ENCODE assay signal across 14 mouse cellular contexts in genomic region chr6:6861798-6862428, GRCm38 (mm10). TPM values are rescaled to one million over a fixed set of nuclear protein-coding genes. Genes with fewer than 3 reads are reported as not detected.
A peak's percentile ranks its signal among the peaks of the same experiment; 100 is the strongest.
DNase-seq lines count a peak whose midpoint lies in the region; ATAC-seq and TF ChIP-seq lines count a peak whose summit lies in the region.
"Had no signal": no experiment of that assay in that cellular context is flagged by ENCODE, and none has a peak within 500 bp of the region (broad histone marks: within the 10 kb centered on the region; RNA-seq: fewer than 3 reads in every experiment).

No protein-coding gene starts in this region.

- H3K9me3 ChIP-seq in heart, embryonic 14.5 days (ENCODE audit: control insufficient read depth, low read length) = no peaks in the 10 kb centered on the region
- H3K9me3 ChIP-seq in stomach, embryonic 16.5 days (replicated peaks; ENCODE audit: control insufficient read depth, low read length) = no peaks in the 10 kb centered on the region
- no peaks in the 10 kb centered on the region for H3K9me3 ChIP-seq in stomach, postnatal 0 days (ENCODE audit: control insufficient read depth, low read length)
- H3K9me3 ChIP-seq in forebrain, postnatal 0 days (ENCODE audit: low read length) = no peaks in the 10 kb centered on the region

- peaks cover 89% of the 10 kb centered on the region for H3K27me3 ChIP-seq in heart, embryonic 14.5 days (ENCODE audit: control insufficient read depth, insufficient read depth, low read length)
- peaks cover 90% of the 10 kb centered on the region for H3K27me3 ChIP-seq in stomach, embryonic 16.5 days (ENCODE audit: control insufficient read depth, insufficient read depth, low read length)
- H3K27me3 ChIP-seq in stomach, postnatal 0 days (ENCODE audit: control insufficient read depth, insufficient read depth, low read length) = peaks cover 46% of the 10 kb centered on the region
- H3K27me3 ChIP-seq in forebrain, postnatal 0 days (ENCODE audit: insufficient read depth, low read length) = peaks cover 36% of the 10 kb centered on the region

- H3K27ac ChIP-seq in heart, embryonic 14.5 days (replicated peaks in 1 of 2; ENCODE audit: control insufficient read depth in 1 of 2, insufficient read depth in 1 of 2, low read depth in 2 of 2, low read length in 2 of 2) = no peak overlapping the region
- H3K27ac ChIP-seq in stomach, embryonic 16.5 days (ENCODE audit: low read length) = no peak overlapping the region
- no peak overlapping the region for H3K27ac ChIP-seq in stomach, postnatal 0 days (replicated peaks)
- H3K27ac ChIP-seq in forebrain, postnatal 0 days (ENCODE audit: low read depth, low read length) = peak overlapping the region; percentile 96
- H3K27ac ChIP-seq: liver, embryonic 14.5 days had no signal

- intact Hi-C loops in heart, postnatal 25 days (cut with DNase I) = no loop called here
- intact Hi-C loops in left cerebral cortex, postnatal 14 days (cut with DNase I) = no loop called here

- H3K9ac ChIP-seq in heart, embryonic 14.5 days (ENCODE audit: low read length) = no peak overlapping the region
- H3K9ac ChIP-seq in stomach, embryonic 16.5 days (ENCODE audit: low read length) = no peak overlapping the region
- no peak overlapping the region for H3K9ac ChIP-seq in stomach, postnatal 0 days (ENCODE audit: low read length)
- H3K9ac ChIP-seq in forebrain, postnatal 0 days = peak overlapping the region; percentile 69
- H3K9ac ChIP-seq: liver, embryonic 14.5 days had no signal

- H3K4me1 ChIP-seq in heart, embryonic 14.5 days (ENCODE audit: control insufficient read depth in 2 of 2, insufficient read depth in 2 of 2, low read length in 2 of 2) = peaks cover 5 to 23% of the 10 kb centered on the region in 2 experiments; a peak in 2 of 4 replicates
- H3K4me1 ChIP-seq in stomach, embryonic 16.5 days (ENCODE audit: control insufficient read depth, insufficient read depth, low read length) = peaks cover 13% of the 10 kb centered on the region
- H3K4me1 ChIP-seq in stomach, postnatal 0 days (replicated peaks; ENCODE audit: control insufficient read depth, insufficient read depth) = no peaks in the 10 kb centered on the region; the same call in 1 of the 2 replicates
- H3K4me1 ChIP-seq in forebrain, postnatal 0 days (ENCODE audit: insufficient read depth) = peaks cover 4% of the 10 kb centered on the region; the same call in 1 of the 2 replicates

- 6% methylated on average over 11 of the region's 11 CpGs for WGBS in heart, embryonic 14.5 days
- WGBS in stomach, embryonic 16.5 days = 6% methylated on average over 11 of the region's 11 CpGs
- WGBS in stomach, postnatal 0 days = 6% methylated on average over 11 of the region's 11 CpGs
- 2% methylated on average over 11 of the region's 11 CpGs for WGBS in forebrain, postnatal 0 days

- no peak for TF ChIP-seq EP300 in stomach, postnatal 0 days (optimal IDR thresholded peaks at IDR 0.05)

- no peak for TF ChIP-seq CTCF in stomach, postnatal 0 days (IDR thresholded peaks at IDR 0.05; ENCODE audit: low read depth)
- TF ChIP-seq CTCF in forebrain, postnatal 0 days (IDR thresholded peaks at IDR 0.05; ENCODE audit: low read depth) = no peak

- no peak for DNase-seq in heart, postnatal 25 days (ENCODE audit: low spot score)
- DNase-seq in stomach, postnatal 0 days (ENCODE audit: low spot score) = no peak
- DNase-seq in forebrain, postnatal 0 days = peak; percentile 68
- no peak for DNase-seq in thymus, postnatal 36 days
- DNase-seq in left cerebral cortex, postnatal 14 days (ENCODE audit: low spot score in 2 of 2) = no peak
- no peak for DNase-seq in lung, postnatal 36 days
- DNase-seq: thymus, adult 18-20 months had no signal

- H3K4me3 ChIP-seq in heart, embryonic 14.5 days (ENCODE audit: control insufficient read depth in 1 of 2, insufficient read depth in 1 of 2, low read depth in 1 of 2, low read length in 2 of 2) = no peak overlapping the region; a peak in 1 of 4 replicates
- peak overlapping the region; percentile 41; the same call in 1 of the 2 replicates for H3K4me3 ChIP-seq in stomach, embryonic 16.5 days (replicated peaks; ENCODE audit: low read length)
- no peak overlapping the region for H3K4me3 ChIP-seq in stomach, postnatal 0 days (ENCODE audit: low read depth, low read length)
- H3K4me3 ChIP-seq in forebrain, postnatal 0 days (ENCODE audit: low read depth, low read length) = peak overlapping the region; percentile 50

- H3K4me2 ChIP-seq in heart, embryonic 14.5 days (ENCODE audit: low read length) = peak overlapping the region; percentile 74; the same call in 1 of the 2 replicates
- no peak overlapping the region for H3K4me2 ChIP-seq in stomach, embryonic 16.5 days (ENCODE audit: low read depth, low read length)
- H3K4me2 ChIP-seq in stomach, postnatal 0 days (replicated peaks; ENCODE audit: low read depth) = no peak overlapping the region
- H3K4me2 ChIP-seq in forebrain, postnatal 0 days (ENCODE audit: low read depth) = peak overlapping the region; percentile 53

- no peak for ATAC-seq in heart, embryonic 14.5 days (ENCODE audit: insufficient number of reproducible peaks, insufficient read depth, low FRiP score, low read depth)
- no peak for ATAC-seq in stomach, embryonic 16.5 days (ENCODE audit: insufficient read depth, low FRiP score)
- ATAC-seq in stomach, postnatal 0 days (ENCODE audit: low FRiP score, low TSS enrichment) = no peak
- ATAC-seq in forebrain, postnatal 0 days = peak; percentile 12; the same call in 1 of the 2 replicates

- H3K36me3 ChIP-seq in heart, embryonic 14.5 days (ENCODE audit: control insufficient read depth, insufficient read depth, low read length) = no peaks in the 10 kb centered on the region
- no peaks in the 10 kb centered on the region for H3K36me3 ChIP-seq in stomach, embryonic 16.5 days (ENCODE audit: control insufficient read depth, insufficient read depth, low read length)
- no peaks in the 10 kb centered on the region for H3K36me3 ChIP-seq in stomach, postnatal 0 days (ENCODE audit: control insufficient read depth, insufficient read depth, low read length)
- no peaks in the 10 kb centered on the region for H3K36me3 ChIP-seq in forebrain, postnatal 0 days (ENCODE audit: insufficient read depth)

RNA-seq across cellular contexts. Expression of gene Dlx6, which starts 1.2 kb away (rescaled TPM):
- polyA plus RNA-seq in heart, embryonic 14.5 days (2014; fragmentation: Nextera tagmentation; extraction: Ambion mirVana) = not detected in 2 replicates
- total RNA-seq in heart, postnatal 25 days (2021) = not detected
- 0.27 and 0.47 TPM in 2 replicates for polyA plus RNA-seq in stomach, embryonic 16.5 days (2015; fragmentation: Nextera tagmentation; extraction: Ambion mirVana)
- 0.12 TPM in 1 of 2 replicates, not detected in the other for polyA plus RNA-seq in stomach, postnatal 0 days (2015; fragmentation: Nextera tagmentation; extraction: Ambion mirVana)
- total RNA-seq in forebrain, postnatal 0 days (2014; rRNA removed) = 19.7 and 28.9 TPM in 2 replicates
- polyA plus RNA-seq in forebrain, postnatal 0 days (2015; fragmentation: Nextera tagmentation; extraction: Ambion mirVana) = 3.7 and 4.9 TPM in 2 replicates
- 10 to 100 TPM in 1 of 2 experiments, 1 to 10 TPM in 1; 8.9 to 10.8 TPM for total RNA-seq in left cerebral cortex, postnatal 14 days (2021)
- total RNA-seq: adrenal gland, adult 18-20 months; gastrocnemius, adult 18-20 months; megakaryocyte, adult 5-6 weeks had no signal
- polyA plus RNA-seq: liver, embryonic 14.5 days; neural tube, embryonic 14.5 days had no signal

RNA-seq across cellular contexts. Expression of gene Dlx5, which starts 20.0 kb away (rescaled TPM):
- 1.3 TPM in 2 replicates for polyA plus RNA-seq in heart, embryonic 14.5 days (2014; fragmentation: Nextera tagmentation; extraction: Ambion mirVana)
- under 1 TPM in 1 of 2 experiments, not detected in 1; 0.34 TPM for total RNA-seq in heart, postnatal 25 days (2021)
- polyA plus RNA-seq in stomach, embryonic 16.5 days (2015; fragmentation: Nextera tagmentation; extraction: Ambion mirVana) = 3.5 and 3.9 TPM in 2 replicates
- 6.2 and 7.1 TPM in 2 replicates for polyA plus RNA-seq in stomach, postnatal 0 days (2015; fragmentation: Nextera tagmentation; extraction: Ambion mirVana)
- total RNA-seq in forebrain, postnatal 0 days (2014; rRNA removed) = 6.5 and 12.9 TPM in 2 replicates
- polyA plus RNA-seq in forebrain, postnatal 0 days (2015; fragmentation: Nextera tagmentation; extraction: Ambion mirVana) = 47.2 and 51.3 TPM in 2 replicates
- 1 to 10 TPM; 6.4 to 6.9 TPM for total RNA-seq in left cerebral cortex, postnatal 14 days (2021)
- total RNA-seq: gastrocnemius, adult 18-20 months; megakaryocyte, adult 5-6 weeks had no signal
- polyA plus RNA-seq: liver, embryonic 14.5 days; neural tube, embryonic 14.5 days had no signal

Comparison
In these comparisons a context has a peak if more than half of its experiments do, and no peak if none do; other contexts are left out.
1. H3K4me3 ChIP-seq: peak in stomach, embryonic 16.5 days (single experiment) and forebrain, postnatal 0 days (single experiment); none in heart, embryonic 14.5 days (0 of 2) and stomach, postnatal 0 days (single experiment).
2. H3K4me2 ChIP-seq: peak in heart, embryonic 14.5 days (single experiment) and forebrain, postnatal 0 days (single experiment); none in stomach, embryonic 16.5 days (single experiment) and stomach, postnatal 0 days (single experiment).